Mouse (Mus musculus): Measurements from ENCODE around the gene Grk2.

The Grk2 gene

GRCm38 (mm10) chr19:4306190-4306577 is at the start of gene Grk2:
TSS of gene Grk2 (minus strand) at chr19:4306222.
- DNase-seq: peak; percentile 86

GRCm38 (mm10) chr19:4349455-4349854 is 43.4 kb upstream of the Grk2 start:
- DNase-seq: no peak

- no peak for DNase-seq
Observed at GRCm38 (mm10) chr19:4346479-4346878, 40.5 kb upstream of the Grk2 start.

GRCm38 (mm10) chr19:4338162-4338561 is 32.1 kb upstream of the Grk2 start:
- DNase-seq: peak; percentile 78

GRCm38 (mm10) chr19:4333791-4334190 is 27.8 kb upstream of the Grk2 start:
- peak; percentile 93 for DNase-seq

- DNase-seq: no peak
Observed at GRCm38 (mm10) chr19:4333100-4333775, 27.2 kb upstream of the Grk2 start.

GRCm38 (mm10) chr19:4332653-4333052 is 26.6 kb upstream of the Grk2 start:
- DNase-seq: peak; percentile 60

- no peak for DNase-seq
Observed at GRCm38 (mm10) chr19:4331273-4331672, 25.3 kb upstream of the Grk2 start.

GRCm38 (mm10) chr19:4330603-4331002 is 24.6 kb upstream of the Grk2 start:
- DNase-seq: no peak

- no peak for DNase-seq
Observed at GRCm38 (mm10) chr19:4328737-4329304, 22.8 kb upstream of the Grk2 start.

- no peak for DNase-seq
Observed at GRCm38 (mm10) chr19:4326881-4327280, 20.9 kb upstream of the Grk2 start.

- DNase-seq: no peak
Observed at GRCm38 (mm10) chr19:4326106-4326505, 20.1 kb upstream of the Grk2 start.

GRCm38 (mm10) chr19:4322134-4322533 is 16.1 kb upstream of the Grk2 start:
- DNase-seq: no peak

GRCm38 (mm10) chr19:4321622-4322021 is 15.6 kb upstream of the Grk2 start:
- no peak for DNase-seq

- no peak for DNase-seq
Observed at GRCm38 (mm10) chr19:4319272-4319671, 13.2 kb upstream of the Grk2 start.

- DNase-seq: no peak
Observed at GRCm38 (mm10) chr19:4317181-4317580, 11.2 kb upstream of the Grk2 start.

GRCm38 (mm10) chr19:4315223-4315944 is 9.4 kb upstream of the Grk2 start:
- DNase-seq: no peak

- DNase-seq: peak; percentile 76
Observed at GRCm38 (mm10) chr19:4309776-4310185, 3.8 kb upstream of the Grk2 start.

GRCm38 (mm10) chr19:4309302-4309701 is 3.3 kb upstream of the Grk2 start:
- DNase-seq: no peak

- DNase-seq: peak; percentile 49
Observed at GRCm38 (mm10) chr19:4305491-4306189, 382 bp downstream of the Grk2 start.

GRCm38 (mm10) chr19:4304871-4305321 is 1.1 kb downstream of the Grk2 start:
- no peak for DNase-seq

GRCm38 (mm10) chr19:4304251-4304821 is 1.7 kb downstream of the Grk2 start:
- DNase-seq: peak; percentile 41

- no peak for DNase-seq
Observed at GRCm38 (mm10) chr19:4303640-4303995, 2.4 kb downstream of the Grk2 start.
